Mouse (Mus musculus) hindbrain, postnatal 0 days (tissue): Measurements from ENCODE around the gene Clca4b. TPM values are rescaled to one million over a fixed set of nuclear protein-coding genes. Genes with fewer than 3 reads are reported as not detected.
"Not testable (repeated sequence)": the region's sequence is repeated elsewhere in the genome, so short reads cannot be mapped to it uniquely, and the experiment has no call there.

Experiments used
- ATAC-seq: fragments of 200-750 bp; cut with Nextera tagmentation; 2 replicates; pipeline ENCODE4 v1.8.0; 2017; ENCODE audit warnings: mild to moderate bottlenecking, moderate TSS enrichment, moderate library complexity
- DNase-seq: peaks from one replicate; pipeline ENCODE4 v3.0.0-alpha.2; 2015; ENCODE audit warnings: low spot score
- H3K27ac ChIP-seq: fragments of 300-500 bp; sonication (generic); 2 replicates; pipeline ENCODE4 v1.5.1; 2014; ENCODE audit warnings: mild to moderate bottlenecking
- H3K27me3 ChIP-seq: fragments of 300-500 bp; sonication (generic); 2 replicates; pipeline ENCODE4 v1.6.1; 2014; ENCODE audit warnings: low read length, mixed read lengths; ENCODE audit not compliant: insufficient read depth
- H3K36me3 ChIP-seq: fragments of 300-500 bp; sonication (generic); 2 replicates; pipeline ENCODE4 v1.6.1; 2014; ENCODE audit warnings: low read length, mixed read lengths; ENCODE audit not compliant: insufficient read depth
- H3K4me1 ChIP-seq: fragments of 300-500 bp; sonication (generic); 2 replicates; pipeline ENCODE4 v1.6.1; 2014; ENCODE audit warnings: antibody characterized with exemption, low read length, mixed read lengths; ENCODE audit not compliant: insufficient read depth
- H3K4me2 ChIP-seq: fragments of 300-500 bp; sonication (generic); 2 replicates; pipeline ENCODE4 v1.6.1; 2014; ENCODE audit warnings: low read depth, mild to moderate bottlenecking, low read length, moderate library complexity, mixed read lengths
- H3K4me3 ChIP-seq: fragments of 300-500 bp; sonication (generic); 2 replicates; pipeline ENCODE4 v1.5.1; 2014; ENCODE audit warnings: low read length
- H3K9ac ChIP-seq: fragments of 300-500 bp; sonication (generic); replicated peaks from 2 replicates; pipeline ENCODE4 v1.6.1; 2014; ENCODE audit warnings: mild to moderate bottlenecking, low read length, moderate library complexity, mixed read lengths
- H3K9me3 ChIP-seq: fragments of 300-500 bp; sonication (generic); 2 replicates; pipeline ENCODE4 v1.6.1; 2016; ENCODE audit warnings: low read length, mixed read lengths
- CTCF ChIP-seq: IDR thresholded peaks from 2 replicates; pipeline ENCODE4 v1.5.1; 2016; ENCODE audit warnings: antibody characterized with exemption, control low read depth, low read depth
- WGBS: fragments of 180-500 bp; shearing (Covaris S2); extraction: QIAGEN DNeasy Blood & Tissue Kit; methylation state at CpG from one replicate; pipeline ENCODE4 v1.1.7; 2014; 5-methylcytosine and 5-hydroxymethylcytosine counted together
- polyA plus RNA-seq: library from polyadenylated mRNA; unstranded; fragments of >200 nt; fragmentation: Nextera tagmentation; extraction: Ambion mirVana; gene quantifications from 2 replicates; pipeline ENCODE4 v1.2.1, GENCODE M21; 2015
- total RNA-seq: library from RNA; depleted of rRNA; stranded (reverse); fragments of >200 nt; gene quantifications from 2 replicates; pipeline ENCODE4 v1.2.3, GENCODE M21; 2014

Gene Clca4b
- total and polyA plus RNA-seq, 2 experiments from 2014 or later: 0.05 TPM; not detected in 1

GRCm38 (mm10) chr3:144966074-144966473, 33.7 kb upstream of the Clca4b start:
- DNase-seq (no peak), ATAC-seq (no peak)
- no peak overlapping the region for H3K4me3 ChIP-seq
- WGBS: 72% methylated on average over 4 of the region's 4 CpGs
- no peaks in the 10 kb centered on the region for H3K4me1 ChIP-seq
- H3K4me2 ChIP-seq: no peak overlapping the region
- H3K27ac ChIP-seq: no peak overlapping the region
- H3K9ac ChIP-seq: no peak overlapping the region
- H3K27me3 ChIP-seq: no peaks in the 10 kb centered on the region
- no peaks in the 10 kb centered on the region for H3K9me3 ChIP-seq
- H3K36me3 ChIP-seq: no peaks in the 10 kb centered on the region
- TF ChIP-seq CTCF: no peak

DNA sequence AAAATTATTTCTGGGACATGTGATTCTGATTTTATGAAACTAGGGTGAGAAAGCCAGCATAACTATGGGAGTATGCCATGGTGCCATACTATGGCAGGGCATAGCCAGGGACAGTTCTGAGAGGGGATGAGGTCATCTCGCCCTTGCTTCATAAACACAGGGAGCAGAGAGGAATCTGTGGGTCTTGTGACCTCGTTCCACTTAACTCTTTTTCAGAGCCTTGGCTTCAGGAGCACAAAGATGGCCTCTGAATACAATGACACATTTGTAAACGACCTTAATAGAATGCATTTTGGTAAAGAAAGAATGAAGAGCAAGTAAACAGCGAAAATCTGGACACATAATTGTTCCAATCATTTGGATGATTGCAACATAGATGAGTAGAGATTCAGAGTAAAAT, 18.5 kb upstream of the Clca4b start:
- WGBS: 59% methylated on average over 4 of the region's 4 CpGs
- ATAC-seq (no peak), DNase-seq (no peak)
- Histone ChIP-seq H3K9me3 (no peaks in the 10 kb centered on the region), H3K9ac (no peak overlapping the region), H3K27ac (no peak overlapping the region), H3K4me1 (no peaks in the 10 kb centered on the region), H3K4me3 (no peak overlapping the region), H3K4me2 (no peak overlapping the region), H3K36me3 (no peaks in the 10 kb centered on the region), H3K27me3 (no peaks in the 10 kb centered on the region)
- TF ChIP-seq CTCF: no peak

- H3K27me3 ChIP-seq, H3K9me3 ChIP-seq, H3K9ac ChIP-seq, H3K4me2 ChIP-seq, ATAC-seq, H3K4me3 ChIP-seq, H3K36me3 ChIP-seq, DNase-seq, H3K27ac ChIP-seq, H3K4me1 ChIP-seq: not testable (repeated sequence)
- WGBS: 15% methylated on average over 5 of the region's 5 CpGs
These were observed 15.0 kb upstream of the Clca4b start for GRCm38 (mm10) chr3:144947376-144947775.

GRCm38 (mm10) chr3:144933625-144934024, 1.3 kb upstream of the Clca4b start:
- H3K27me3 ChIP-seq, H3K4me1 ChIP-seq, H3K4me3 ChIP-seq, H3K4me2 ChIP-seq, DNase-seq, H3K9ac ChIP-seq, H3K36me3 ChIP-seq, H3K9me3 ChIP-seq, H3K27ac ChIP-seq, ATAC-seq: not testable (repeated sequence)

DNA sequence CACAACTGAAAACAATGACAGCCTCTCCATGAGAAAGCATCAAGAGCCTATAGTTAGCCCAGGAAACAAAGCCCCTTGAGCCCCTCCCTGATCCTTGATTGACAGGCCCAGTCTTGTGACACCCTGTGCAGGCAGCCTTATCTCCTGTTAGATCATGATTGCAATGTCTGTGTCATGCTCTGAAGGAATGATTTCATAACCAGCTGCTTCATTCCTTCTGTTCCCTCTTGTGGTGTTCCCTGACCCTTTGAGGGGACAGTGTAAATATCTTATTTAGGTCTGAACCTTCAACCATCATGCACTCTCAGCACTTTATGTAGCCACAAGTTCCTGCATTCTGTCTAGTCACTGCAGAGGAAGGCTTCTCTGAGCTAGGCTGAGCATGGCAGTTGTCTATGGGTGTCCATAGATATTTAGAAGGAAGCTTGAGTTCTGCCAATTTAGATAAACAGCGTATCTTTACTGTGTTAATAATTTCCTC, 722 bp upstream of the Clca4b start:
- DNase-seq: no peak
- 95% methylated on average over 1 of the region's 1 CpGs for WGBS
- H3K4me3 ChIP-seq: no peak overlapping the region
- no peaks in the 10 kb centered on the region for H3K36me3 ChIP-seq
- no peak for TF ChIP-seq CTCF
- H3K9ac ChIP-seq: no peak overlapping the region
- H3K27ac ChIP-seq: no peak overlapping the region
- no peaks in the 10 kb centered on the region for H3K27me3 ChIP-seq
- H3K4me2 ChIP-seq: no peak overlapping the region
- H3K9me3 ChIP-seq: no peaks in the 10 kb centered on the region
- no peak for ATAC-seq
- no peaks in the 10 kb centered on the region for H3K4me1 ChIP-seq

GRCm38 (mm10) chr3:144914014-144914413, 18.3 kb downstream of the Clca4b start:
- 90% methylated on average over 2 of the region's 2 CpGs for WGBS
- ATAC-seq: no peak

GRCm38 (mm10) chr3:144897042-144897678, 35.2 kb downstream of the Clca4b start:
- Histone ChIP-seq H3K4me3 (no peak overlapping the region), H3K27ac (no peak overlapping the region), H3K9ac (no peak overlapping the region), H3K27me3 (no peaks in the 10 kb centered on the region), H3K4me1 (no peaks in the 10 kb centered on the region), H3K4me2 (no peak overlapping the region), H3K36me3 (no peaks in the 10 kb centered on the region), H3K9me3 (no peaks in the 10 kb centered on the region)
- whole genome bisulfite sequencing: 85% methylated on average over 2 of the region's 2 CpGs
- no peak for DNase-seq
- no peak for TF ChIP-seq CTCF
- no peak for ATAC-seq

More at GRCm38 (mm10) chr3:144914014-144914413, 18.3 kb downstream of the Clca4b start:
- no peak overlapping the region for H3K27ac ChIP-seq
- no peak overlapping the region for H3K9ac ChIP-seq
- no peaks in the 10 kb centered on the region for H3K27me3 ChIP-seq
- H3K4me2 ChIP-seq: no peak overlapping the region
- no peaks in the 10 kb centered on the region for H3K4me1 ChIP-seq
- TF ChIP-seq CTCF: no peak
- DNase-seq: no peak
- no peaks in the 10 kb centered on the region for H3K9me3 ChIP-seq
- H3K4me3 ChIP-seq: no peak overlapping the region
- H3K36me3 ChIP-seq: no peaks in the 10 kb centered on the region
